Mouse (Mus musculus) spleen, adult 2 months (tissue): ENCODE data around the gene Prkce. TPM values are rescaled to one million over a fixed set of nuclear protein-coding genes. Genes with fewer than 3 reads are reported as not detected.

Experiments used
- DNase-seq, 2 experiments: peaks; one replicate each; pipeline versions ENCODE4 v3.0.0 to v3.0.0-alpha.2; 2012 to 2021; ENCODE audit warnings: low spot score in 2 of 2, low read depth in 1 of 2
- H3K27ac ChIP-seq: fragments of 200-500 bp; 2 replicates; pipeline ENCODE4 v1.5.1; 2012; ENCODE audit warnings: low read length, inconsistent platforms; ENCODE audit not compliant: insufficient read depth
- H3K27me3 ChIP-seq: fragments of 200-500 bp; 2 replicates; pipeline ENCODE4 v1.6.1; 2012; ENCODE audit warnings: mild to moderate bottlenecking, moderate library complexity, low read length, inconsistent platforms; ENCODE audit not compliant: control insufficient read depth, insufficient read depth
- H3K36me3 ChIP-seq: fragments of 200-500 bp; 2 replicates; pipeline ENCODE4 v1.6.1; 2012; ENCODE audit warnings: mild to moderate bottlenecking, low read length, inconsistent platforms; ENCODE audit not compliant: control insufficient read depth, insufficient read depth
- H3K4me1 ChIP-seq: fragments of 200-500 bp; 2 replicates; pipeline ENCODE4 v1.6.1; 2011; ENCODE audit warnings: inconsistent platforms; ENCODE audit not compliant: control insufficient read depth, insufficient read depth, insufficient read length
- H3K4me3 ChIP-seq: fragments of 200-500 bp; 2 replicates; pipeline ENCODE4 v1.5.1; 2011; ENCODE audit warnings: mild to moderate bottlenecking, inconsistent platforms; ENCODE audit not compliant: insufficient read depth, insufficient read length; ENCODE audit errors: extremely low read depth
- CTCF ChIP-seq: fragments of 200-500 bp; IDR thresholded peaks from 2 replicates; pipeline ENCODE4 v1.5.1; 2011; ENCODE audit warnings: mild to moderate bottlenecking, inconsistent platforms; ENCODE audit not compliant: insufficient read depth, insufficient read length, insufficient replicate concordance; ENCODE audit errors: extremely low read depth
- POLR2A ChIP-seq: fragments of 200-500 bp; IDR thresholded peaks from 2 replicates; pipeline ENCODE4 v1.6.1; 2011; ENCODE audit warnings: low read depth, low read length, inconsistent platforms
- WGBS: fragments of 180-500 bp; shearing (Covaris S2); methylation state at CpG from one replicate; pipeline ENCODE4 v1.1.7; 2018; 5-methylcytosine and 5-hydroxymethylcytosine counted together
- polyA plus RNA-seq: library from polyadenylated mRNA; depleted of rRNA; stranded (reverse); fragments of >200 nt; gene quantifications from 2 replicates; pipeline ENCODE4 v1.2.3, GENCODE M21; 2012

Gene Prkce
- polyA plus RNA-seq, 1 experiment, result 4.8 TPM

DNA sequence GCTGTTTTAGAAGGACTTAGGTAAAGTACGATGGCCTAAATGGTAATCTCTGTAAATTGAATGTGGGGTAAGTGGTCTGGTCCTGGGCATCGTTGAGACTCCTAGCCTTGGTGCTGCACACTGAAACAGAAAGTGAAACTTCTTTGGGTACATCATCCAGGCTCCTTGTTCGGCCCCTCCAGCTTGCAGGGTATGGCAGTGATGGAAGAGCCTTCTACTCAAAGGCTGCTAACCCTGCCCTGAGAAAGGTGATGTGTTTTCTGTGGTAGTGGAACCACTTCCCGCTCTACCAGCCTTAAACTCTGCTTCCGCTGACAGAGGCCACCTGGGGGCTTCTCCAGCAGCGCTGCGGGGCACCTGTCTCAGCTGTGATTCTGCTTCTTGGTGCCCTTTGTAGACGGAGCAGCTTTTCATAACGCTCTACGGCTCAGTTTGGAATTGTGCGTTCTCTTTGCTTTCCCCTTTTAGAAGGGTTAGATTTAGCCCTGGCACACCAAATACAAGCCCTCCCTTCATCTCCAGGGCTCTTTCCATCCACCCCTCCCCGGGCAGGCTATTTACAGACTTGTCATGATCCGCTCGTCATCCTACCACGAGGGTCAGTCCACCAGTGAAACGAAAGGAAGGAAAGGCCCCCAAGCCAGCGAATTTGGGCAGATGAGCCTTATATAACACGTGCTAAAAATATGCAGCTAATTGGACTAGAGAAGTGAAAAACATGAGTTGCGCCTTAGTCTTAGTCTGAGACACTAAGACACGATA lies 270.1 kb downstream of the Prkce start:
- H3K27me3 ChIP-seq, result no peaks in the 10 kb centered on the region
- peak in 1 of 2 experiments; percentile 68 for DNase-seq
- 15% methylated on average over 20 of the region's 20 CpGs for WGBS
- peak overlapping the region; percentile 72 for H3K27ac ChIP-seq
- peak overlapping the region; percentile 38 for H3K4me3 ChIP-seq
- peaks cover 25% of the 10 kb centered on the region; the same call in 1 of the 2 replicates for H3K4me1 ChIP-seq
- H3K36me3 ChIP-seq, result no peaks in the 10 kb centered on the region
- TF ChIP-seq CTCF (no peak), POLR2A (no peak)

DNA sequence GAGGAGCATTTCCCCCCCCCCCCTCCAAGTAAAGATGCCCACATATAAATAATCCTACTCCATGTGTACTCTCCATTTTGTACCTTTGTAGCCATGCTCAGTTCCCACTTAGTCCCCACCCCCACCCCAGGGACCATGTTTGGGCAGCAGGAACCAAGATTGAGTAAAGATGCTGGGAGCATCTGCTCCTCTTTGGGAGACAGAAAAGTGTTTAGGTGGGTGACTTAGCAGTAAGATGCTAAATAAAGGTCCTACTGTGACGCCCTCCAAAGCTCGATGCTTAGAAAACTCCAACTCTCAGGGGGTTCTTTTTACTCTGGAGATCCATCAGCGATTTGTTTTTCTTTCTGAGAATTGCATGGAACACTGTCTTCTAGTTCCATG lies 270.7 kb downstream of the Prkce start:
- H3K4me1 ChIP-seq, result peaks cover 25% of the 10 kb centered on the region; the same call in 1 of the 2 replicates
- no peaks in the 10 kb centered on the region for H3K27me3 ChIP-seq
- TF ChIP-seq POLR2A (no peak), CTCF (no peak)
- no peaks in the 10 kb centered on the region for H3K36me3 ChIP-seq
- WGBS, result 94% methylated on average over 3 of the region's 3 CpGs
- no peak overlapping the region for H3K27ac ChIP-seq
- no peak overlapping the region for H3K4me3 ChIP-seq
- no peak for DNase-seq

DNA sequence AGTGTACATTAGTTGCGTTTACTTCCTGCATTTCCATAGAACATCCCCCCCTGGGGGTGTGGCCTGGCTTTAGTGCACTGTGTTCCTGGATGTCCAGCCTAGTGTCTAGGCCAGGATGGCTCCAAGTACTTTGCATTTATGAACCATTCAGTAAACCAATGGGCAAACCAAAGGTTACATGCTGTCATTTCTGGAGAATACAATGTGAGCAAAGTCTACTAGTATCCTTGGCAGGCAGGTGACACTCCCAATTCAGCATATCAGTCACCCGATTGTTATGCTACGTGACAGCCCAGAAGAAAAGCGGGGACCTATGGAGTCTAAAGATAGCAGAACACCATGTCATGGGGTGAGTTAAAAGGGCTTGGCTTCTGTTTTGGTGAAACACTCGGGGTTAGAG lies 271.2 kb downstream of the Prkce start:
- Histone ChIP-seq H3K36me3 (no peaks in the 10 kb centered on the region), H3K27ac (no peak overlapping the region), H3K4me1 (peaks cover 25% of the 10 kb centered on the region; the same call in 1 of the 2 replicates), H3K4me3 (no peak overlapping the region), H3K27me3 (no peaks in the 10 kb centered on the region)
- DNase-seq, result no peak
- TF ChIP-seq CTCF (no peak), POLR2A (no peak)
- 81% methylated on average over 5 of the region's 5 CpGs for WGBS

DNA sequence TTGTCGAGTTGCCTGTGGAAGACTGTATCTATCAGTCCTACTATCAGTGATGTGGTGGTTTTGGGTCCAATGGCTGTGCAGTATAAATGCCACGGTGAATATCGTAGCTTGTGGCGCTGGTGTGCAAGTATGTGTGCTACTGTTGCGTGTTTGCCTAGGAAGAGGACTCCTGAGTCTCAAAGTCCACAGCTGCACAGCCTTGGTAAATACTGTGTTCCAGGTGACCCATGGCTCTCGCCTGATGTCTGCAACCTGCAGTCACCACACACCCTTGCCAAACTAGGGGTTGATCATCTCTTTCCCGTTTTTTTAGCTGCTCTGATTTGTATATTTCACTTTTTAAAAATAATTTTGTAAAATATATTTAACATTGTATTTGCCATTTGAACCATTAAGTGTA lies 273.5 kb downstream of the Prkce start:
- DNase-seq, result no peak
- 92% methylated on average over 7 of the region's 7 CpGs for WGBS
- no peak overlapping the region for H3K4me3 ChIP-seq
- H3K27ac ChIP-seq, result no peak overlapping the region
- H3K4me1 ChIP-seq, result peaks cover 29% of the 10 kb centered on the region; the same call in 1 of the 2 replicates
- no peaks in the 10 kb centered on the region for H3K36me3 ChIP-seq
- no peaks in the 10 kb centered on the region for H3K27me3 ChIP-seq
- TF ChIP-seq POLR2A (no peak), CTCF (no peak)

DNA sequence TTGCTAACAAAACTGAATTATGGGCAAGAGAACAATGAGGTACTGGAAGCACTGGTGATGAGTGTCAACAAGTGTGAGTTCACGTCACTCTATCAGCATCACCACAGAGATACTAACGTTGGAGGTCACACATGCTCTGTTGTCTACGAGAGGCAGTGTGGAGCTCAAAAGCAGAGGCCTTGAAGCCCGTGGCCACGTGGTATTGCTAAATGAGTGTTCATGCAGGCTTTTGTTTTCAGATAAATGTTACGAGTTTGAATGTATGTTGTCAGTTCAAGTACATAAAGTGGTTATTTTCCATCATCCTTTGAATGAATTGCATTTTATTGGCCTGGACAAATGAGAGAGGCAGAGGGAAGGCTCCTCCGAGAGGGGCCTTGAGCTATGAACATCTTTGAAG lies 276.3 kb downstream of the Prkce start:
- DNase-seq, result no peak
- Histone ChIP-seq H3K4me1 (peaks cover 30% of the 10 kb centered on the region), H3K36me3 (no peaks in the 10 kb centered on the region), H3K27ac (no peak overlapping the region), H3K27me3 (no peaks in the 10 kb centered on the region), H3K4me3 (no peak overlapping the region)
- WGBS, result 80% methylated on average over 7 of the region's 7 CpGs
- TF ChIP-seq POLR2A, result no peak
- no peak for TF ChIP-seq CTCF

DNA sequence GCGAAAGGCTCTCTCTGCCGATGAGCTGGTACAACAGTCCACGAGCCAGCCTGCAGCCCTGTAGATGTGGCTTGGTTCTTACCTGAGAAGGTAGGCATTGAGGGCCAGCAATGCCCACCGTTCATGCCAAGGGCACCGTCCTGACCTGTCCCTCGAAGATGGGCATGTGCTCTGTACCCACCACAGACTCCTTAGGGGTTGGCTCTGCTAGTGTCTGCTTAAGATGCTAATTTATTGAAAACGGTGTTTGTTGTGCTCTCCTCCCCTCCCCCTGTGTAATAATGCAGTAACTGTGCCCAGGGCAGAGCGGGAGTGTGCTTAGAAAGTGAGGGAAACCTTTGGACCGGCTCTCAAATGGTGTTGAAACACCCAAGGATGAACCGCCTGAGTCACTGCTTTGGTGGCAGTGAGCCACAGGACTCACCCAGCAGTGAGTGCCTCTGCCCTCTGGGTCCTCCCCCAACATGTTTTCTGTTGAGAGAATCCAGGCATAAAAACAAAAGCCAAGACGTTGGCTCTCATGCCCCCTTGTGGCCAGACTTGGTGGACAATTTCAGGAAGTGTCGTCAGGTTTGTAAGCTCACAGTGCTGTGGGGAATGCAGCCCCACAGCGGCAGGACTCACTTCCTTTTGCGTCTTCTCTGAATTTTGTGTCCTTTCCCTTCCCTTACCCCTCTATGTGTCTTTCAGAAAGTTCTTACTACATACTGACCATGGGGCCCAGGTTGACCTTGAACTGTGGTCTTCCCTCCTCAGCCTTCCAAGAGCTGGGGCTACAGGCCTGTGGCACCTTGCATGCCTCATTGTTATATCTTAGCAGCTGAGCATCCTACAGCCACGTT lies 277.2 kb downstream of the Prkce start:
- WGBS, result 35% methylated on average over 15 of the region's 15 CpGs
- TF ChIP-seq CTCF, result peak; percentile 84; the same call in 1 of the 2 replicates
- TF ChIP-seq POLR2A, result no peak; the same call in 1 of the 2 replicates
- Histone ChIP-seq H3K36me3 (no peaks in the 10 kb centered on the region), H3K27me3 (no peaks in the 10 kb centered on the region), H3K4me1 (peaks cover 30% of the 10 kb centered on the region), H3K4me3 (no peak overlapping the region), H3K27ac (peak overlapping the region; percentile 62)
- peak; percentile 93 to 94 for DNase-seq
